Mouse (Mus musculus): ENCODE results near the gene P2ry1. TPM values are rescaled to one million over a fixed set of nuclear protein-coding genes. Genes with fewer than 3 reads are reported as not detected.

P2ry1 gene
- polyA plus RNA-seq, 1 experiment from 2014 or later = 6.6 TPM

GRCm38 (mm10) chr3:61039916-61040315 lies 37.3 kb downstream of the P2ry1 start:
- Histone ChIP-seq H3K4me2 (no peak overlapping the region), H3K36me3 (ENCODE audit: control insufficient read depth, insufficient read depth, low read length) (no peaks in the 10 kb centered on the region), H3K9me3 (replicated peaks; ENCODE audit: control insufficient read depth, low read length) (no peaks in the 10 kb centered on the region), H3K4me3 (ENCODE audit: low read depth, low read length) (no peak overlapping the region), H3K9ac (ENCODE audit: low read depth, low read length) (no peak overlapping the region), H3K27ac (ENCODE audit: low read depth, low read length) (no peak overlapping the region), H3K4me1 (ENCODE audit: control insufficient read depth, insufficient read depth, low read length) (no peaks in the 10 kb centered on the region), H3K27me3 (ENCODE audit: control insufficient read depth, insufficient read depth, low read length) (no peaks in the 10 kb centered on the region)
- ATAC-seq (replicated peaks; ENCODE audit: insufficient number of reproducible peaks, low FRiP score, low TSS enrichment) = no peak
- WGBS (ENCODE audit: insufficient replicate concordance) = 72% methylated on average over 5 of the region's 5 CpGs

- H3K4me2 ChIP-seq = no peak overlapping the region
- no peaks in the 10 kb centered on the region for H3K4me1 ChIP-seq (ENCODE audit: control insufficient read depth, insufficient read depth, low read length)
- no peak overlapping the region for H3K4me3 ChIP-seq (ENCODE audit: low read depth, low read length)
- H3K36me3 ChIP-seq (ENCODE audit: control insufficient read depth, insufficient read depth, low read length) = no peaks in the 10 kb centered on the region
- no peaks in the 10 kb centered on the region for H3K9me3 ChIP-seq (replicated peaks; ENCODE audit: control insufficient read depth, low read length)
- no peak for ATAC-seq (replicated peaks; ENCODE audit: insufficient number of reproducible peaks, low FRiP score, low TSS enrichment)
- no peak overlapping the region for H3K27ac ChIP-seq (ENCODE audit: low read depth, low read length)
- 77% methylated on average over 3 of the region's 3 CpGs for WGBS (ENCODE audit: insufficient replicate concordance)
- H3K9ac ChIP-seq (ENCODE audit: low read depth, low read length) = no peak overlapping the region
- no peaks in the 10 kb centered on the region for H3K27me3 ChIP-seq (ENCODE audit: control insufficient read depth, insufficient read depth, low read length)
Measured at GRCm38 (mm10) chr3:61049976-61050672, 47.5 kb downstream of the P2ry1 start.

Measured in heart, embryonic 11.5 days (tissue).